In genomic region chr7:27541922-27542321, GRCm38 (mm10) we compare ENCODE assay signal across 8 mouse cellular contexts. TPM values are rescaled to one million over a fixed set of nuclear protein-coding genes. Genes with fewer than 3 reads are reported as not detected.
DNase-seq lines count a peak whose midpoint lies in the region; ATAC-seq lines count a peak whose summit lies in the region.

No protein-coding gene starts in this region.

- peak overlapping the region; percentile 78 for H3K9ac ChIP-seq in kidney, embryonic 16.5 days (replicated peaks; ENCODE audit: low read length)
- H3K9ac ChIP-seq in hindbrain, embryonic 13.5 days, result peak overlapping the region; percentile 74
- peak overlapping the region; percentile 76 for H3K9ac ChIP-seq in midbrain, embryonic 13.5 days (replicated peaks)

- H3K4me2 ChIP-seq in kidney, embryonic 16.5 days (replicated peaks; ENCODE audit: low read depth, low read length), result peak overlapping the region; percentile 96
- peak overlapping the region; percentile 77 for H3K4me2 ChIP-seq in hindbrain, embryonic 13.5 days
- peak overlapping the region; percentile 74 for H3K4me2 ChIP-seq in midbrain, embryonic 13.5 days (replicated peaks)

- H3K27me3 ChIP-seq in kidney, embryonic 16.5 days (ENCODE audit: insufficient read depth, low read length), result no peaks in the 10 kb centered on the region
- H3K27me3 ChIP-seq in embryonic facial prominence, embryonic 10.5 days (replicated peaks; ENCODE audit: low read depth, poor library complexity, severe bottlenecking), result 0 out of 2 replicates have a peak, but pooled peaks cover 4% of the 10 kb centered on the region
- no peaks in the 10 kb centered on the region for H3K27me3 ChIP-seq in hindbrain, embryonic 13.5 days
- no peaks in the 10 kb centered on the region for H3K27me3 ChIP-seq in midbrain, embryonic 13.5 days

- peaks cover 13% of the 10 kb centered on the region for H3K4me1 ChIP-seq in kidney, embryonic 16.5 days (ENCODE audit: insufficient read depth, low read length)
- H3K4me1 ChIP-seq in embryonic facial prominence, embryonic 10.5 days, result peaks cover 17% of the 10 kb centered on the region
- peaks cover 16% of the 10 kb centered on the region for H3K4me1 ChIP-seq in hindbrain, embryonic 13.5 days (replicated peaks)
- H3K4me1 ChIP-seq in midbrain, embryonic 13.5 days (replicated peaks), result peaks cover 18% of the 10 kb centered on the region

- peak overlapping the region; percentile 58 for H3K4me3 ChIP-seq in kidney, embryonic 16.5 days (ENCODE audit: low read length)
- H3K4me3 ChIP-seq in embryonic facial prominence, embryonic 10.5 days, result peak overlapping the region; percentile 67
- H3K4me3 ChIP-seq in hindbrain, embryonic 13.5 days, result peak overlapping the region; percentile 53
- H3K4me3 ChIP-seq in midbrain, embryonic 13.5 days (replicated peaks), result peak overlapping the region; percentile 55

- H3K36me3 ChIP-seq in kidney, embryonic 16.5 days (ENCODE audit: insufficient read depth, low read length), result no peaks in the 10 kb centered on the region; the same call in 1 of the 2 replicates
- H3K36me3 ChIP-seq in embryonic facial prominence, embryonic 10.5 days (replicated peaks), result peaks cover 27% of the 10 kb centered on the region
- H3K36me3 ChIP-seq in hindbrain, embryonic 13.5 days, result peaks cover 41% of the 10 kb centered on the region
- peaks cover 39% of the 10 kb centered on the region for H3K36me3 ChIP-seq in midbrain, embryonic 13.5 days

- WGBS in kidney, embryonic 16.5 days, result 64% methylated on average over 5 of the region's 5 CpGs
- whole genome bisulfite sequencing in embryonic facial prominence, embryonic 10.5 days, result 63% methylated on average over 5 of the region's 5 CpGs
- 68% methylated on average over 5 of the region's 5 CpGs for WGBS in hindbrain, embryonic 13.5 days
- WGBS in midbrain, embryonic 13.5 days, result 65% methylated on average over 5 of the region's 5 CpGs

- H3K9me3 ChIP-seq in kidney, embryonic 16.5 days (ENCODE audit: low read length), result no peaks in the 10 kb centered on the region
- H3K9me3 ChIP-seq in embryonic facial prominence, embryonic 10.5 days, result no peaks in the 10 kb centered on the region
- H3K9me3 ChIP-seq in hindbrain, embryonic 13.5 days, result no peaks in the 10 kb centered on the region
- no peaks in the 10 kb centered on the region for H3K9me3 ChIP-seq in midbrain, embryonic 13.5 days

- no peak for DNase-seq in kidney, postnatal 36 days
- DNase-seq in embryonic facial prominence, embryonic 10.5 days (ENCODE audit: low spot score), result no peak
- no peak for DNase-seq in gastrocnemius, adult 8-10 months (ENCODE audit: low spot score in 2 of 2)
- DNase-seq in layer of hippocampus, postnatal 14 days (ENCODE audit: low spot score in 2 of 2), result no peak
- no peak for DNase-seq in adrenal gland, adult (ENCODE audit: inconsistent age in 2 of 2, low spot score in 1 of 2)

- ATAC-seq in kidney, embryonic 16.5 days (ENCODE audit: low FRiP score, low TSS enrichment), result no peak
- ATAC-seq in hindbrain, embryonic 13.5 days (ENCODE audit: low FRiP score), result no peak
- ATAC-seq in midbrain, embryonic 13.5 days, result 0 out of 2 replicates have a peak, but pooled peaks have one; percentile 2

- H3K27ac ChIP-seq in kidney, embryonic 16.5 days (ENCODE audit: low read length), result no peak overlapping the region
- H3K27ac ChIP-seq in embryonic facial prominence, embryonic 10.5 days (replicated peaks), result 0 out of 2 replicates have a peak overlapping the region, but pooled peaks have one; percentile 72
- no peak overlapping the region for H3K27ac ChIP-seq in hindbrain, embryonic 13.5 days
- no peak overlapping the region for H3K27ac ChIP-seq in midbrain, embryonic 13.5 days

RNA-seq across cellular contexts. Expression of gene Pld3, which starts 11.1 kb away (rescaled TPM):
- 121 and 122 TPM in 2 replicates for polyA plus RNA-seq in kidney, embryonic 16.5 days (2015; fragmentation: Nextera tagmentation; extraction: Ambion mirVana)
- 40.5 and 41.4 TPM in 2 replicates for polyA plus RNA-seq in embryonic facial prominence, embryonic 10.5 days (2016; fragmentation: Nextera tagmentation; extraction: Ambion mirVana)
- 126 TPM in 2 replicates for polyA plus RNA-seq in hindbrain, embryonic 13.5 days (2015; fragmentation: Nextera tagmentation; extraction: Ambion mirVana)
- polyA plus RNA-seq in midbrain, embryonic 13.5 days (2015; fragmentation: Nextera tagmentation; extraction: Ambion mirVana), result 107 and 110 TPM in 2 replicates
- 10 to 100 TPM; 14.0 to 15.3 (median 14.9) TPM for total RNA-seq in gastrocnemius, adult 8-10 months (2022)
- total RNA-seq in layer of hippocampus, postnatal 14 days (2021), result 100 to 1,000 TPM; 585 to 592 TPM

RNA-seq across cellular contexts. Expression of gene 2310022A10Rik, which starts 11.1 kb away (rescaled TPM):
- polyA plus RNA-seq in kidney, embryonic 16.5 days (2015; fragmentation: Nextera tagmentation; extraction: Ambion mirVana), result 25.1 and 30.4 TPM in 2 replicates
- 40.8 and 41.1 TPM in 2 replicates for polyA plus RNA-seq in embryonic facial prominence, embryonic 10.5 days (2016; fragmentation: Nextera tagmentation; extraction: Ambion mirVana)
- polyA plus RNA-seq in hindbrain, embryonic 13.5 days (2015; fragmentation: Nextera tagmentation; extraction: Ambion mirVana), result 32.1 and 34.0 TPM in 2 replicates
- 34.6 and 36.6 TPM in 2 replicates for polyA plus RNA-seq in midbrain, embryonic 13.5 days (2015; fragmentation: Nextera tagmentation; extraction: Ambion mirVana)
- total RNA-seq in gastrocnemius, adult 8-10 months (2022), result 100 to 1,000 TPM; 118 to 123 (median 121) TPM
- 10 to 100 TPM; 20.8 to 21.4 TPM for total RNA-seq in layer of hippocampus, postnatal 14 days (2021)

RNA-seq across cellular contexts. Expression of gene Hipk4, which starts 18.9 kb away (rescaled TPM):
- 0.70 and 0.73 TPM in 2 replicates for polyA plus RNA-seq in kidney, embryonic 16.5 days (2015; fragmentation: Nextera tagmentation; extraction: Ambion mirVana)
- polyA plus RNA-seq in embryonic facial prominence, embryonic 10.5 days (2016; fragmentation: Nextera tagmentation; extraction: Ambion mirVana), result 0.45 and 0.60 TPM in 2 replicates
- 0.77 and 0.79 TPM in 2 replicates for polyA plus RNA-seq in hindbrain, embryonic 13.5 days (2015; fragmentation: Nextera tagmentation; extraction: Ambion mirVana)
- polyA plus RNA-seq in midbrain, embryonic 13.5 days (2015; fragmentation: Nextera tagmentation; extraction: Ambion mirVana), result 0.37 and 0.52 TPM in 2 replicates
- under 1 TPM in 1 of 4 experiments, not detected in 3; 0.11 TPM for total RNA-seq in gastrocnemius, adult 8-10 months (2022)
- under 1 TPM in 1 of 2 experiments, not detected in 1; 0.35 TPM for total RNA-seq in layer of hippocampus, postnatal 14 days (2021)

RNA-seq across cellular contexts. Expression of gene Prx, which starts 42.8 kb away (rescaled TPM):
- polyA plus RNA-seq in kidney, embryonic 16.5 days (2015; fragmentation: Nextera tagmentation; extraction: Ambion mirVana), result 4.9 and 5.1 TPM in 2 replicates
- 3.8 and 4.2 TPM in 2 replicates for polyA plus RNA-seq in embryonic facial prominence, embryonic 10.5 days (2016; fragmentation: Nextera tagmentation; extraction: Ambion mirVana)
- 1.4 and 1.5 TPM in 2 replicates for polyA plus RNA-seq in hindbrain, embryonic 13.5 days (2015; fragmentation: Nextera tagmentation; extraction: Ambion mirVana)
- 1.2 and 1.6 TPM in 2 replicates for polyA plus RNA-seq in midbrain, embryonic 13.5 days (2015; fragmentation: Nextera tagmentation; extraction: Ambion mirVana)
- total RNA-seq in gastrocnemius, adult 8-10 months (2022), result 1 to 10 TPM; 2.3 to 7.7 (median 5.7) TPM
- under 1 TPM; 0.65 to 0.98 TPM for total RNA-seq in layer of hippocampus, postnatal 14 days (2021)

RNA-seq across cellular contexts. Expression of gene Akt2, which starts 49.4 kb away (rescaled TPM):
- 110 and 112 TPM in 2 replicates for polyA plus RNA-seq in kidney, embryonic 16.5 days (2015; fragmentation: Nextera tagmentation; extraction: Ambion mirVana)
- polyA plus RNA-seq in embryonic facial prominence, embryonic 10.5 days (2016; fragmentation: Nextera tagmentation; extraction: Ambion mirVana), result 95.3 and 101 TPM in 2 replicates
- polyA plus RNA-seq in hindbrain, embryonic 13.5 days (2015; fragmentation: Nextera tagmentation; extraction: Ambion mirVana), result 68.0 and 71.0 TPM in 2 replicates
- polyA plus RNA-seq in midbrain, embryonic 13.5 days (2015; fragmentation: Nextera tagmentation; extraction: Ambion mirVana), result 64.3 and 67.4 TPM in 2 replicates
- total RNA-seq in gastrocnemius, adult 8-10 months (2022), result 100 to 1,000 TPM; 178 to 228 (median 207) TPM
- 100 to 1,000 TPM in 1 of 2 experiments, 10 to 100 TPM in 1; 93.7 to 103 TPM for total RNA-seq in layer of hippocampus, postnatal 14 days (2021)
